Mouse (Mus musculus) hindbrain, postnatal 0 days (tissue): ENCODE results near the gene Slc24a3. TPM values are rescaled to one million over a fixed set of nuclear protein-coding genes. Genes with fewer than 3 reads are reported as not detected.
A peak's percentile ranks its signal among the peaks of the same experiment; 100 is the strongest.

Experiments
- ATAC-seq: fragments of 200-750 bp; cut with Nextera tagmentation; 2 replicates; pipeline ENCODE4 v1.8.0; 2017; ENCODE audit warnings: mild to moderate bottlenecking, moderate TSS enrichment, moderate library complexity
- DNase-seq: peaks from one replicate; pipeline ENCODE4 v3.0.0-alpha.2; 2015; ENCODE audit warnings: low spot score
- H3K27ac ChIP-seq: fragments of 300-500 bp; sonication (generic); 2 replicates; pipeline ENCODE4 v1.5.1; 2014; ENCODE audit warnings: mild to moderate bottlenecking
- H3K27me3 ChIP-seq: fragments of 300-500 bp; sonication (generic); 2 replicates; pipeline ENCODE4 v1.6.1; 2014; ENCODE audit warnings: low read length, mixed read lengths; ENCODE audit not compliant: insufficient read depth
- H3K36me3 ChIP-seq: fragments of 300-500 bp; sonication (generic); 2 replicates; pipeline ENCODE4 v1.6.1; 2014; ENCODE audit warnings: low read length, mixed read lengths; ENCODE audit not compliant: insufficient read depth
- H3K4me1 ChIP-seq: fragments of 300-500 bp; sonication (generic); 2 replicates; pipeline ENCODE4 v1.6.1; 2014; ENCODE audit warnings: antibody characterized with exemption, low read length, mixed read lengths; ENCODE audit not compliant: insufficient read depth
- H3K4me2 ChIP-seq: fragments of 300-500 bp; sonication (generic); 2 replicates; pipeline ENCODE4 v1.6.1; 2014; ENCODE audit warnings: low read depth, mild to moderate bottlenecking, low read length, moderate library complexity, mixed read lengths
- H3K4me3 ChIP-seq: fragments of 300-500 bp; sonication (generic); 2 replicates; pipeline ENCODE4 v1.5.1; 2014; ENCODE audit warnings: low read length
- H3K9ac ChIP-seq: fragments of 300-500 bp; sonication (generic); replicated peaks from 2 replicates; pipeline ENCODE4 v1.6.1; 2014; ENCODE audit warnings: mild to moderate bottlenecking, low read length, moderate library complexity, mixed read lengths
- H3K9me3 ChIP-seq: fragments of 300-500 bp; sonication (generic); 2 replicates; pipeline ENCODE4 v1.6.1; 2016; ENCODE audit warnings: low read length, mixed read lengths
- CTCF ChIP-seq: IDR thresholded peaks from 2 replicates; pipeline ENCODE4 v1.5.1; 2016; ENCODE audit warnings: antibody characterized with exemption, control low read depth, low read depth
- WGBS: fragments of 180-500 bp; shearing (Covaris S2); extraction: QIAGEN DNeasy Blood & Tissue Kit; methylation state at CpG from one replicate; pipeline ENCODE4 v1.1.7; 2014; 5-methylcytosine and 5-hydroxymethylcytosine counted together
- polyA plus RNA-seq: library from polyadenylated mRNA; unstranded; fragments of >200 nt; fragmentation: Nextera tagmentation; extraction: Ambion mirVana; gene quantifications from 2 replicates; pipeline ENCODE4 v1.2.1, GENCODE M21; 2015
- total RNA-seq: library from RNA; depleted of rRNA; stranded (reverse); fragments of >200 nt; gene quantifications from 2 replicates; pipeline ENCODE4 v1.2.3, GENCODE M21; 2014

Slc24a3 gene
- total and polyA plus RNA-seq, 2 experiments from 2014 or later = 28.5 to 63.3 TPM

DNA sequence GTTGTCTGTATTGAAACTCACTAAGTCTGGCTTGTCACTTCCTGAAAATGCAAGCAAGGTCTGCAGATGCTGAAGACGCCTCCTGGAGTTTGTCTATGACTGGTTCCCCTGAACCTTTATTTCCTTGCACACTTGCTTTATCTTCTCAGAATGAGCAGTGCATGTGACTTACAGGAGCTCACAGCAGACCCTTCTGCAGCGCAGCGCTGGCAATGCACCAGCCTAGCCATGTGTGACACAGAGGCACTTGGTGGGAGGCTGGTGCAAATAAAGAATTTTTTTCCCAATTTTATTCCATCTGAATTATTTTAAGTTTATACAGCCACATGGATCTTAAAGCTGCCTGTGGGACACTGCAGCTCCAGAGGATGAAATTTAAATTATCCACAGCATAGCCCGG is 452.1 kb downstream of the Slc24a3 start:
- Histone ChIP-seq H3K36me3 (peaks cover 4% of the 10 kb centered on the region; the same call in 1 of the 2 replicates), H3K9me3 (no peaks in the 10 kb centered on the region), H3K9ac (no peak overlapping the region), H3K4me2 (no peak overlapping the region), H3K4me3 (no peak overlapping the region), H3K27me3 (no peaks in the 10 kb centered on the region), H3K4me1 (no peaks in the 10 kb centered on the region), H3K27ac (no peak overlapping the region)
- ATAC-seq = no peak
- DNase-seq = no peak
- no peak for TF ChIP-seq CTCF
- 59% methylated on average over 4 of the region's 4 CpGs for WGBS

DNA sequence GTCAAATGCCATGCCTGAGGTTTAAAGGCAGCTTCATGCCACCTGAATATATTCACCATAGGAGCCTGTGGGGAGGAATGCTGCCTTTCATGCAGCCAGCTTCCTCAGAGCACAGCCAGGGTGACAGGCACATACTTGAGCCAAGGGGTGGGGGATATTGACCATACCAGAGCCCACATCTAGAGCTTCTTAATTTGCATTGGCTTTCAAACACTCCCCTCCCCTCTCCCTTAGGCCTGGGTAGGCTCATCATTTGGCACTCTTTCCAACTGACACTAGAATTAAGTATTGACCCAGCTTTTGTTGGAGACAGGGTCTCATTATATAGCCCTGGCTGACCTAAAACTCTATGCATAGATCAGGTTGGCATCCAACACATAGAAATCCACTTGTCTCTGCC is 453.2 kb downstream of the Slc24a3 start:
- no peak for TF ChIP-seq CTCF
- Histone ChIP-seq H3K27me3 (no peaks in the 10 kb centered on the region), H3K27ac (no peak overlapping the region), H3K9me3 (no peaks in the 10 kb centered on the region), H3K36me3 (peaks cover 4% of the 10 kb centered on the region; the same call in 1 of the 2 replicates), H3K4me2 (no peak overlapping the region), H3K4me3 (no peak overlapping the region), H3K9ac (no peak overlapping the region), H3K4me1 (no peaks in the 10 kb centered on the region)
- DNase-seq = no peak
- 0 out of 2 replicates have a peak, but pooled peaks have one; percentile 7 for ATAC-seq

DNA sequence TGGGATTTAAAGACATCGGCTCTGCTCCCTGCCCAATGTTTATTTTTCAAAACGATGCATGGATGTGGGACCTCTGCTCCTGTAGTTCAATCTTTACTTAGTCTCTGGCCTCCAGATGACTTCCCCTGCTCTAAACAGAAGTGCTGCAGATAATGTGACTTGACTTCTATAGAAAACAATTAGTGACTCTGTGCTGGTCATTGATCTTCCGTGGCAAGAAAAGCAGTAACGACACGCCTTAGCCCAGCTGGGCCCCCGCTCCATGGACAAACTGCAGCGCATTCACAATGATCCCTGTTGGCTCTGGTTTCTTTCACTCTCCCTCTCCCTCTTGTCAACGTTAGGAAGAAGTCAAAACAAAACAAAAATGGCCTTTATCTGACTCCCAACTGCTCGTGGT is 453.6 kb downstream of the Slc24a3 start:
- 25% methylated on average over 9 of the region's 9 CpGs for whole genome bisulfite sequencing

DNA sequence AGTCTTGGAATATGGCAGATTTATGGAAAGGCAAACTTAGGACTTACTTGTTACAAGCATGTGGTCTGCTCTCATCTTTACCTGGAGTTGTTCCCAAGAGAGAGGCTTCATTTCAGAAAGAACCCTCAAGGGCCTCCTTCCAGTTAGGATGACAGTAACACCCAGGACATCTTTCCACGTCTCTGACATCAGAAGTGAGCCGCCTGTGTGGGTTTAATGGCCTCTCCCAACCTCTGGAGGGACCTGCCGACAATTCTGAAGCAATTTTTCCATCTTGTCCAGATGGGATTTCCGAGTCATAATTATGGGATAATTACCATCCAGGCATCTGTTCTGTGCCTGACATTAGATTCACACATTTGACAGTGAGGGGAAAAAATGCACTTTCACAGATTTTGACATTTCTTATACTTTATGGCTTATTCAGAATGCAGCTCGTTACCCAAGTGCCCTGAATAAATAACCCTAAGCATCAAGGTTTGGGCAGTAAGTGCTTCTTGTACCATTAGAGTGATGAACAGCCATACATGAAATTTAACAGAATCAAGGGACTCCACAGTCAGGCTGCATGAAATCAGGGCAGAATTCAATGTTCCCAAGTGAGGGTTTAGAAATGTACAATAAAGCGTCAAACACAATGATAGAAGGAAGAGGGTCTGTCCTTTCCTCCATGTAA is 463.7 kb downstream of the Slc24a3 start:
- no peaks in the 10 kb centered on the region for H3K4me1 ChIP-seq
- no peaks in the 10 kb centered on the region for H3K27me3 ChIP-seq
- no peak overlapping the region for H3K27ac ChIP-seq
- no peak overlapping the region for H3K9ac ChIP-seq
- H3K36me3 ChIP-seq = no peaks in the 10 kb centered on the region
- DNase-seq (no peak), ATAC-seq (no peak)
- no peak for TF ChIP-seq CTCF
- 66% methylated on average over 6 of the region's 6 CpGs for WGBS
- no peak overlapping the region for H3K4me3 ChIP-seq
- no peak overlapping the region for H3K4me2 ChIP-seq
- no peaks in the 10 kb centered on the region for H3K9me3 ChIP-seq

More for the DNA sequence above, 453.6 kb downstream of the Slc24a3 start:
- DNase-seq (no peak), ATAC-seq (no peak)
- peaks cover 4% of the 10 kb centered on the region; the same call in 1 of the 2 replicates for H3K36me3 ChIP-seq
- H3K27me3 ChIP-seq = no peaks in the 10 kb centered on the region
- H3K27ac ChIP-seq = no peak overlapping the region
- TF ChIP-seq CTCF = no peak
- H3K9me3 ChIP-seq = no peaks in the 10 kb centered on the region
- no peaks in the 10 kb centered on the region for H3K4me1 ChIP-seq
- H3K4me3 ChIP-seq = no peak overlapping the region
- H3K9ac ChIP-seq = no peak overlapping the region
- no peak overlapping the region for H3K4me2 ChIP-seq

DNA sequence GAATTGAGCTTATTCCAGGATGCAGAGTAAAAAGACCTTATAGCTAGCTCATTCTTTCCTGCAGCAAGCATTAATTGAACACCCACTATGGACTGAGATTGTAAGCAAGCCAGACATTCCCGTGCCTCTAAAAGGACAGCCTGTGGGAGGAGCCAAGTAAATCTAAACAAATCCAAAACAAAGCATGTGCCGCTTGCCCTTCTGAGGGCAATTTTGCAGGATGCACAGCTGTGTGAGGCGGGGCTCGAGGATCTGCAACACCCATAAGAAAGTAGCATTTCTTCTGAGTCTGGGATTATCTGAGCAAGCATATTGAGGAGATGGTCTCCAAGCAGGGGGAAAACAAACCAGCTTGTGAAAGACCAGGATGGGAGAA is 464.2 kb downstream of the Slc24a3 start:
- no peaks in the 10 kb centered on the region for H3K9me3 ChIP-seq
- ATAC-seq = no peak
- no peak overlapping the region for H3K4me2 ChIP-seq
- H3K27ac ChIP-seq = no peak overlapping the region
- no peaks in the 10 kb centered on the region for H3K36me3 ChIP-seq
- WGBS = 47% methylated on average over 4 of the region's 4 CpGs
- no peak for TF ChIP-seq CTCF
- H3K4me3 ChIP-seq = no peak overlapping the region
- no peak overlapping the region for H3K9ac ChIP-seq
- H3K4me1 ChIP-seq = no peaks in the 10 kb centered on the region
- no peaks in the 10 kb centered on the region for H3K27me3 ChIP-seq
- DNase-seq = no peak

DNA sequence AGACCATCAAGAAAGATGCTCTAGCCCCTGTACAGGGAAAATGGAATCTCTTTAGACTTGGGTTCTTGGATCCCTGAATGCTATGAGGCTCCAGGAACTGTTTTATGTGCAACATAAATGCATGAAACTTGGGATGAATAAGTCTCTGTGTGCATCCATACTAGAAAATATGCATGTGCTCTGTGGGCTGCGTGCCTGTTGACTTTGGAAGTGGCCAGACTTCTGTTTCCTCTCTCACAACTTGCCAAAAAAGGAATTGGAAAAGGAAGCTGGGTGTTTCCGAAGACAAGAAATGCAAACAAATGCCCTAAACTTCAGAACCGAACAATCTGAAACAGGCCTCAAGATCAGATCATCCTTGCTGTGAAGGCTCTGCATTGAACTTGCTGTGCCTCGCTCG is 466.3 kb downstream of the Slc24a3 start:
- DNase-seq (no peak), ATAC-seq (no peak)
- H3K4me1 ChIP-seq = no peaks in the 10 kb centered on the region
- 62% methylated on average over 5 of the region's 5 CpGs for WGBS
- H3K9ac ChIP-seq = no peak overlapping the region
- H3K4me3 ChIP-seq = no peak overlapping the region
- no peak overlapping the region for H3K27ac ChIP-seq
- no peak overlapping the region for H3K4me2 ChIP-seq
- no peaks in the 10 kb centered on the region for H3K9me3 ChIP-seq
- H3K27me3 ChIP-seq = no peaks in the 10 kb centered on the region
- no peak for TF ChIP-seq CTCF
- no peaks in the 10 kb centered on the region for H3K36me3 ChIP-seq

DNA sequence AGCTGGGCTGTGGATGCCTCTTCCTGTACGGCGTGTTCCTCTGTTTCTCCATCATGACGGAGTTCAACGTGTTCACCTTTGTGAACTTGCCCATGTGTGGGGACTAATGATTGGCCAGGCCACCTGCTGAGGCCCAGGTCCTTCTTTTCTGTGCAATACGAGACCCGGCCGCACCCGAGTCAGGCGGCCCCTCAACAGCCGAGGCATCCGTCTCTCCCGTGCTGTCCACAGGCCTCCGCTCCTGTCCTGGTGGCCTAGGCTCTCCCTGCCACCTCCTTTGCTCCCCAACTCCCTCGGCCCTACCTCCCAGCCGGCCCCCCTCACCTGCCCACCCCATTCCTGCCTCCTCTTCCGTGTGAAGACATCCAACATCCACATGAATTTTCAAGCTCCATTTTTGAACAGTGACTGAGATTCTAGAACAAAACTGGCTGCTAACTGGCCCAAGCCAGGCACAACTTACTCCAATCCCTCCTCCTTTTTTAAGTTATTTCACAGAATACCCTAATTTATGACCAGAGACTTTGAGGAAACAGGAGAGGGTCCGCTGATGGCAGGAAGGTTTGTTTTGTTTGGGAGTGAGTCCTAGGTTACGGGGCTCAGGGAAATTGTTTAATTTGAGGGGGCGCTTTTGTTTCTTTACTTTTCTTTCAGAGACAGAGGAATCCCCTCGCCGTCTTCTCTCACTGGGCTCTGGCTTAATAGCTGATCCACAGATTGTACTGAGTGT is 472.9 kb downstream of the Slc24a3 start:
- ATAC-seq (no peak), DNase-seq (no peak)
- no peak overlapping the region for H3K27ac ChIP-seq
- no peaks in the 10 kb centered on the region for H3K27me3 ChIP-seq
- no peak overlapping the region for H3K4me3 ChIP-seq
- WGBS = 82% methylated on average over 21 of the region's 21 CpGs
- no peak overlapping the region for H3K9ac ChIP-seq
- no peaks in the 10 kb centered on the region for H3K4me1 ChIP-seq
- no peak for TF ChIP-seq CTCF
- H3K9me3 ChIP-seq = no peaks in the 10 kb centered on the region
- H3K4me2 ChIP-seq = no peak overlapping the region
- H3K36me3 ChIP-seq = no peaks in the 10 kb centered on the region
